Mouse (Mus musculus) liver, embryonic 16.5 days (tissue): Measurements from ENCODE around the gene Esrp2. TPM values are rescaled to one million over a fixed set of nuclear protein-coding genes. Genes with fewer than 3 reads are reported as not detected.

Experiments used
- ATAC-seq: fragments of 200-750 bp; cut with Nextera tagmentation; 2 replicates; pipeline ENCODE4 v1.8.0; 2017; ENCODE audit warnings: low read depth, mild to moderate bottlenecking, moderate number of reproducible peaks, moderate library complexity
- H3K27ac ChIP-seq: fragments of 300-500 bp; sonication (generic); 2 replicates; pipeline ENCODE4 v1.5.1; 2014; ENCODE audit warnings: mild to moderate bottlenecking, low read length
- H3K27me3 ChIP-seq: fragments of 300-500 bp; sonication (generic); 2 replicates; pipeline ENCODE4 v1.6.1; 2014; ENCODE audit warnings: low read depth, low read length, mixed read lengths; ENCODE audit not compliant: control insufficient read depth, insufficient read depth
- H3K36me3 ChIP-seq: fragments of 300-500 bp; sonication (generic); 2 replicates; pipeline ENCODE4 v1.6.1; 2014; ENCODE audit warnings: mild to moderate bottlenecking; ENCODE audit not compliant: control insufficient read depth, insufficient read depth
- H3K4me1 ChIP-seq: fragments of 300-500 bp; sonication (generic); 2 replicates; pipeline ENCODE4 v1.6.1; 2014; ENCODE audit warnings: low read depth, low read length, mixed read lengths; ENCODE audit not compliant: control insufficient read depth
- H3K4me2 ChIP-seq: fragments of 300-500 bp; sonication (generic); 2 replicates; pipeline ENCODE4 v1.6.1; 2014; ENCODE audit warnings: low read depth, low read length, mixed read lengths
- H3K4me3 ChIP-seq: fragments of 300-500 bp; sonication (generic); 2 replicates; pipeline ENCODE4 v1.5.1; 2014; ENCODE audit warnings: low read depth, mild to moderate bottlenecking, low read length
- H3K9ac ChIP-seq: fragments of 300-500 bp; sonication (generic); 2 replicates; pipeline ENCODE4 v1.6.1; 2014; ENCODE audit warnings: low read depth, low read length
- H3K9me3 ChIP-seq: fragments of 300-500 bp; sonication (generic); replicated peaks from 2 replicates; pipeline ENCODE4 v1.6.1; 2016; ENCODE audit warnings: low read length; ENCODE audit not compliant: control insufficient read depth
- WGBS: fragments of 180-500 bp; shearing (Covaris S2); extraction: QIAGEN DNeasy Blood & Tissue Kit; methylation state at CpG from one replicate; pipeline ENCODE4 v1.1.7; 2014; ENCODE audit not compliant: insufficient replicate concordance; 5-methylcytosine and 5-hydroxymethylcytosine counted together
- polyA plus RNA-seq: library from polyadenylated mRNA; unstranded; fragments of >200 nt; fragmentation: Nextera tagmentation; extraction: Ambion mirVana; gene quantifications from 2 replicates; pipeline ENCODE4 v1.2.1, GENCODE M21; 2015

The Esrp2 gene
- 17.5 and 20.1 TPM in 2 replicates for polyA plus RNA-seq

DNA sequence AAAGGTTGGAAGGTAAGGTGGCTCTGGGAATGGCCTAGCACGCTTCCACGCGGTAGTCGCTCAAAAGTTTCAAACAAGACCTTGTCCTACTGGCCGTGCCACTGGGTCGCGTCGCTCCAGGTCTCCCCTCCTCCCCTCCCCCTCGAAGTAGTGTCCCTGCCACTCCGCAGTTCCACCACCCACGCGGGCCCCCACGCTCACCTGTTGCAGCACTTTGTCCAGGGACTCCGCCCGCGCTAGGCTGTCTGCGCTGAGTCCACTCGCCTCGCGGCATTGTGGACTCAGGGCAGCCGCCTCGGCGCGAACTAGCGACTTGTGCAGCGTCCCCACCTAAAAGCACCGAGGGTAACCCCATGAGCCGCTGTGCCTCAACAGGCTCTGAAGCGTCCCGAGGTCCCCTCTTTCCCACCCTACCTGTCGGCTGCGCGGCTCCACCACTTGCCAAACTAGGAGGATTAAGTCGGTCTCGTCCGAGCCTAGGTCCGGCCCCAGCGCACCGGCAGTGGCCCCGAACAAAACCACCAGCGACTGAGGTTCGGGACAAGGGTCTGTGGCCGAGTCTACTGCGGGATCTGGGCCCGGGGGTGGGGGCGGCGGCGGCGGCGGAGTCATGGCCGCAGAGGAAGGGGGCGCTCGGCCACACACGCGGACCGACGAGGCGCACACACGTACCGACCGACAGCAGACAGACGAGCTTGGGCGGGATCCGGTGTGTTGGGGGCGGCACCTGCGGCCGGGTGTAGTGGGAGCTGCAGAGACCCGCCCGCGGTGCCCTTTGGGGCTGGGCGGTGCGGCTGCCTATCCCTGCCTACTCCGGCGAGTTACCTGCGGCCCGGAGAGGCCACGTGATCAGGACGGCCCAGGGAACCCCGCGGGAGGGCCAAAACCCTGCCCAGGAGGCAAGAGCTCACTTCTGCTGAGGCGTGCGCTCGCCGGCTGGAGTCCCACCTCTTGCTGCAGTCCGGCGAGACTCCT lies at the start of gene Esrp2:
Esrp2 (minus strand) TSS at position 819 of the 975 bp plus-strand sequence.
- Histone ChIP-seq H3K4me2 (peak within 1 kb of the TSS; percentile 50), H3K27ac (peak within 1 kb of the TSS; percentile 84), H3K9me3 (no peaks in the 10 kb centered on the region), H3K9ac (peak within 1 kb of the TSS; percentile 53), H3K4me3 (peak within 1 kb of the TSS; percentile 60), H3K36me3 (peaks cover 9% of the 10 kb centered on the region), H3K4me1 (peaks cover 5% of the 10 kb centered on the region), H3K27me3 (peaks cover 62% of the 10 kb centered on the region)
- peak; percentile 76 for ATAC-seq
- WGBS = 1% methylated on average over 86 of the region's 86 CpGs

- ATAC-seq = no peak
- H3K4me3 ChIP-seq = no peak overlapping the region
- no peaks in the 10 kb centered on the region for H3K27me3 ChIP-seq
- no peaks in the 10 kb centered on the region for H3K36me3 ChIP-seq
- no peak overlapping the region for H3K4me2 ChIP-seq
- H3K9me3 ChIP-seq = no peaks in the 10 kb centered on the region
- H3K4me1 ChIP-seq = no peaks in the 10 kb centered on the region
- 72% methylated on average over 3 of the region's 3 CpGs for WGBS
- no peak overlapping the region for H3K27ac ChIP-seq
- H3K9ac ChIP-seq = no peak overlapping the region
These were observed 49.6 kb upstream of the Esrp2 start for GRCm38 (mm10) chr8:106186394-106186793.

GRCm38 (mm10) chr8:106185628-106186270 lies 49.0 kb upstream of the Esrp2 start:
- WGBS = 72% methylated on average over 8 of the region's 8 CpGs
- no peaks in the 10 kb centered on the region for H3K4me1 ChIP-seq
- no peak for ATAC-seq

DNA sequence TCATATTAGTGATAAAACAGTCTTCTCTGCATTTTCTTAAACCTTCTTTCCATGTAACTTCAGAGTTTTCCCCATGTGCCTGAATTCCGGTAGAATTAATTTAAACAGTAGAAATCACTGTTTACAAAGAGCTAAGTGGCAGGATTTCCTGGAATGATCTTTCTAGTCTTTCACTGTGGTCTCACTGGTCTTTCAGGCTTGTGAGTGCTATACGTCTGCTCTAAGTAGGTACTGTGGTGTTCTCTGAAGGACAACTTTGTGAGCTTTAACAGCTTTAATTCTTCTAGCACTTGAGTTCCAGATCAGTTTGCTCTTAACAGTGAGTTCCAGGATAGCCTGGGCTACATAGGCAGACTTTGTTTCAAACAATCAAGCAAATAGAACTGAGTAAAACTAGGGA lies 41.7 kb upstream of the Esrp2 start:
- H3K9me3 ChIP-seq = no peaks in the 10 kb centered on the region
- H3K27me3 ChIP-seq = no peaks in the 10 kb centered on the region
- H3K27ac ChIP-seq = no peak overlapping the region
- ATAC-seq = no peak
- 63% methylated on average over 2 of the region's 2 CpGs for WGBS
- no peak overlapping the region for H3K9ac ChIP-seq
- H3K4me1 ChIP-seq = no peaks in the 10 kb centered on the region
- no peak overlapping the region for H3K4me2 ChIP-seq
- no peak overlapping the region for H3K4me3 ChIP-seq
- no peaks in the 10 kb centered on the region for H3K36me3 ChIP-seq

More at GRCm38 (mm10) chr8:106185628-106186270, 49.0 kb upstream of the Esrp2 start:
- H3K27me3 ChIP-seq = no peaks in the 10 kb centered on the region
- no peaks in the 10 kb centered on the region for H3K9me3 ChIP-seq
- no peak overlapping the region for H3K4me2 ChIP-seq
- H3K9ac ChIP-seq = no peak overlapping the region
- H3K27ac ChIP-seq = no peak overlapping the region
- no peak overlapping the region for H3K4me3 ChIP-seq
- H3K36me3 ChIP-seq = no peaks in the 10 kb centered on the region

GRCm38 (mm10) chr8:106177594-106177993 lies 40.8 kb upstream of the Esrp2 start:
- H3K27me3 ChIP-seq = no peaks in the 10 kb centered on the region
- H3K4me1 ChIP-seq = no peaks in the 10 kb centered on the region
- no peaks in the 10 kb centered on the region for H3K36me3 ChIP-seq
- no peak overlapping the region for H3K4me2 ChIP-seq
- H3K4me3 ChIP-seq = no peak overlapping the region
- WGBS = 63% methylated on average over 1 of the region's 1 CpGs
- H3K27ac ChIP-seq = no peak overlapping the region
- H3K9me3 ChIP-seq = no peaks in the 10 kb centered on the region
- ATAC-seq = no peak
- no peak overlapping the region for H3K9ac ChIP-seq

- H3K36me3 ChIP-seq = no peaks in the 10 kb centered on the region
- H3K9me3 ChIP-seq = no peaks in the 10 kb centered on the region
- H3K27me3 ChIP-seq = no peaks in the 10 kb centered on the region
- H3K27ac ChIP-seq = no peak overlapping the region
- H3K9ac ChIP-seq = no peak overlapping the region
- 60% methylated on average over 1 of the region's 1 CpGs for WGBS
- no peak overlapping the region for H3K4me2 ChIP-seq
- no peaks in the 10 kb centered on the region for H3K4me1 ChIP-seq
- no peak for ATAC-seq
- H3K4me3 ChIP-seq = no peak overlapping the region
These were observed 40.1 kb upstream of the Esrp2 start for GRCm38 (mm10) chr8:106176891-106177290.

DNA sequence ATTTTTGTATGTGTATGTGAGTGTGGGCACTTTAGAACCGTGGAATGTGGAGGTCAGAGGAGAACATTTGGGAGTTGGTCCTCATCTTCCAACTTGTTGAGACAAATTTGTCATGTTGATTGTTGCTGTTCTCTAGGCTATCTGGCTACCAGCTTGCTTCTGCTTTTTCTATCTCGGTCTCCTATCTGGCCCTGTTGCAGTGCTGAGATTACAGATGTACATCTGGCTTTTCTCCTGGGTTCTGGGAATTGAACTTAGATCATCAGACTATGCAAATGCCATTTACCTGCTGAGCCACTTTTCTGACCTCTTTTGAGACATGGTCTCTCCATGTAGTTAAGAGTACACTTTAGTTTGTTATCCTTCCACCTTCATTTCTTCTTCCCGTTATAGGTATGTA lies 36.8 kb upstream of the Esrp2 start:
- no peak for ATAC-seq
- Histone ChIP-seq H3K9me3 (no peaks in the 10 kb centered on the region), H3K4me3 (no peak overlapping the region), H3K4me2 (no peak overlapping the region), H3K9ac (no peak overlapping the region), H3K27me3 (peaks cover 6% of the 10 kb centered on the region), H3K4me1 (peaks cover 12% of the 10 kb centered on the region), H3K36me3 (no peaks in the 10 kb centered on the region), H3K27ac (no peak overlapping the region)
- WGBS = 61% methylated on average over 3 of the region's 3 CpGs

GRCm38 (mm10) chr8:106169934-106170480 lies 33.2 kb upstream of the Esrp2 start:
- Histone ChIP-seq H3K4me1 (peaks cover 17% of the 10 kb centered on the region), H3K36me3 (no peaks in the 10 kb centered on the region), H3K9me3 (no peaks in the 10 kb centered on the region), H3K4me2 (peak overlapping the region; percentile 99), H3K9ac (no peak overlapping the region; the same call in 1 of the 2 replicates), H3K4me3 (peak overlapping the region; percentile 74; the same call in 1 of the 2 replicates), H3K27me3 (peaks cover 9% of the 10 kb centered on the region), H3K27ac (no peak overlapping the region)
- 31% methylated on average over 6 of the region's 6 CpGs for WGBS
- no peak for ATAC-seq
